Mouse (Mus musculus) CH12.LX (cell line): ENCODE data around the gene Ptpn14. TPM values are rescaled to one million over a fixed set of nuclear protein-coding genes. Genes with fewer than 3 reads are reported as not detected.

Experiments used
- DNase-seq: peaks from one replicate; pipeline ENCODE4 v3.0.0-alpha.2; 2013; ENCODE audit errors: extremely low read depth
- H3K27ac ChIP-seq: 2 replicates; pipeline ENCODE4 v1.5.1; 2012; ENCODE audit warnings: low read depth, mild to moderate bottlenecking, control low read depth, moderate library complexity; ENCODE audit not compliant: insufficient read depth
- H3K27me3 ChIP-seq: replicated peaks from 2 replicates; pipeline ENCODE3; 2012; ENCODE audit warnings: inconsistent platforms
- H3K36me3 ChIP-seq, 2 experiments: replicated peaks in 1 of 2; 2 replicates each; pipeline versions ENCODE3 to v1.6.1; 2012; ENCODE audit warnings: inconsistent platforms in 1 of 2, low read length in 1 of 2, mild to moderate bottlenecking in 1 of 2, mixed read lengths in 1 of 2, moderate library complexity in 1 of 2; ENCODE audit not compliant: control insufficient read depth in 1 of 2, insufficient read depth in 1 of 2
- H3K4me1 ChIP-seq, 2 experiments: 2 replicates each; pipeline ENCODE4 v1.6.1; 2012; ENCODE audit warnings: inconsistent platforms in 1 of 2, moderate library complexity in 1 of 2; ENCODE audit not compliant: insufficient read depth in 2 of 2, control insufficient read depth in 1 of 2
- H3K4me2 ChIP-seq: 2 replicates; pipeline ENCODE4 v1.6.1; 2012; ENCODE audit warnings: low read depth, mild to moderate bottlenecking, control low read depth; ENCODE audit not compliant: poor library complexity, insufficient read depth, severe bottlenecking
- H3K4me3 ChIP-seq, 3 experiments: fragments of 150-350 bp in 1 of 3; sonication (generic) in 1 of 3; replicated peaks in 1 of 3; 2 replicates each; pipeline versions ENCODE3 to v1.5.1; 2011 to 2012; ENCODE audit warnings: low read depth in 2 of 3, low read length in 2 of 3, mild to moderate bottlenecking in 2 of 3, moderate library complexity in 2 of 3, control low read depth in 1 of 3, improper control_type of control experiment in 1 of 3, inconsistent platforms in 1 of 3, mixed read lengths in 1 of 3; ENCODE audit not compliant: poor library complexity in 1 of 3
- H3K79me2 ChIP-seq: replicated peaks from 2 replicates; pipeline ENCODE4 v1.6.1; 2012; ENCODE audit warnings: mild to moderate bottlenecking, moderate library complexity; ENCODE audit not compliant: control insufficient read depth, poor library complexity, insufficient read depth, severe bottlenecking; ENCODE audit errors: extremely low read depth
- H3K9ac ChIP-seq: 2 replicates; pipeline ENCODE4 v1.6.1; 2012; ENCODE audit warnings: low read depth, mild to moderate bottlenecking, control low read depth, moderate library complexity; ENCODE audit not compliant: insufficient read depth
- H3K9me3 ChIP-seq: replicated peaks from 2 replicates; pipeline ENCODE3; 2012; ENCODE audit warnings: low read length, inconsistent platforms, mixed read lengths
- BHLHE40 ChIP-seq: IDR thresholded peaks from 2 replicates; pipeline ENCODE4 v1.6.1; 2011; ENCODE audit warnings: mild to moderate bottlenecking, low read depth, low read length, improper control_type of control experiment
- CHD1 ChIP-seq: IDR thresholded peaks from 2 replicates; pipeline ENCODE4 v1.6.1; 2012; ENCODE audit warnings: low read depth, low read length, improper control_type of control experiment, inconsistent platforms
- CTCF ChIP-seq, 2 experiments: IDR thresholded peaks in 1 of 2; conservative IDR thresholded peaks in 1 of 2; 2 replicates each; pipeline ENCODE4 v1.5.1; 2011 to 2012; ENCODE audit warnings: low read depth in 2 of 2, low read length in 2 of 2, improper control_type of control experiment in 1 of 2, inconsistent platforms in 1 of 2, mild to moderate bottlenecking in 1 of 2, moderate library complexity in 1 of 2
- E2F4 ChIP-seq: IDR thresholded peaks from 2 replicates; pipeline ENCODE4 v1.6.1; 2011; ENCODE audit warnings: low read depth, low read length, improper control_type of control experiment; ENCODE audit not compliant: insufficient replicate concordance
- GABPA ChIP-seq: IDR thresholded peaks from 2 replicates; pipeline ENCODE4 v1.6.1; 2012; ENCODE audit warnings: low read depth, low read length, improper control_type of control experiment, inconsistent platforms; ENCODE audit not compliant: insufficient replicate concordance
- HCFC1 ChIP-seq: IDR thresholded peaks from 2 replicates; pipeline ENCODE4 v1.6.1; 2012; ENCODE audit warnings: low read depth, mild to moderate bottlenecking, inconsistent platforms, low read length, improper control_type of control experiment
- MAX ChIP-seq: IDR thresholded peaks from 2 replicates; pipeline ENCODE4 v1.6.1; 2011; ENCODE audit warnings: low read length, improper control_type of control experiment
- POLR2A ChIP-seq: IDR thresholded peaks from 2 replicates; pipeline ENCODE4 v1.6.1; 2011; ENCODE audit warnings: low read depth, mild to moderate bottlenecking, improper control_type of control experiment, low read length
- POLR2AphosphoS2 ChIP-seq: IDR thresholded peaks from 2 replicates; pipeline ENCODE4 v1.6.1; 2011; ENCODE audit warnings: low read depth, low read length, improper control_type of control experiment
- RAD21 ChIP-seq: IDR thresholded peaks from 2 replicates; pipeline ENCODE4 v1.6.1; 2011; ENCODE audit warnings: low read depth, mild to moderate bottlenecking, low read length, improper control_type of control experiment, moderate library complexity
- SMC3 ChIP-seq: IDR thresholded peaks from 2 replicates; pipeline ENCODE4 v1.6.1; 2011; ENCODE audit warnings: low read depth, low read length, improper control_type of control experiment
- UBTF ChIP-seq: IDR thresholded peaks from 2 replicates; pipeline ENCODE4 v1.6.1; 2012; ENCODE audit warnings: low read depth, mild to moderate bottlenecking, inconsistent platforms, low read length, improper control_type of control experiment, moderate library complexity
- USF2 ChIP-seq: conservative IDR thresholded peaks from 2 replicates; pipeline ENCODE4 v1.6.1; 2011; ENCODE audit warnings: low read depth, low read length, improper control_type of control experiment
- ZC3H11A ChIP-seq: IDR thresholded peaks from 2 replicates; pipeline ENCODE4 v1.6.1; 2012; ENCODE audit warnings: low read depth, mild to moderate bottlenecking, inconsistent platforms, low read length, improper control_type of control experiment
- dilution Hi-C: fragments of 300-500 bp; cut with MboI; formaldehyde crosslinking; loops from 2 replicates; pipeline ENCODE4 v1.14.3; 2020; ENCODE audit warnings: low sequenced_read_pairs; ENCODE audit not compliant: extremely low pct_unique_long_range_greater_than_20kb, extremely low pct_ligation_motif_present
- in situ Hi-C: fragments of 300-500 bp; cut with MboI; formaldehyde crosslinking; loops from 3 replicates; pipeline ENCODE4 v1.14.3; 2019; ENCODE audit warnings: low sequenced_read_pairs, low pct_ligation_motif_present, low pct_unique_long_range_greater_than_20kb, mixed read lengths
- polyA plus RNA-seq: library from polyadenylated mRNA; unstranded; fragments of >175 nt; gene quantifications from 2 replicates; pipeline ENCODE4 v1.2.1, GENCODE M21; 2012; ENCODE audit warnings: low read depth; ENCODE audit not compliant: insufficient read length
- total RNA-seq, 2 experiments: library from RNA; depleted of rRNA; stranded (reverse); fragments of 300-350 nt in 1 of 2; fragments of >200 nt in 1 of 2; gene quantifications; 2 replicates each; pipeline ENCODE4 v1.2.3; 2012 to 2014

The Ptpn14 gene
- total and polyA plus RNA-seq, 3 experiments, result under 0.01 to 0.10 TPM; not detected in 1

GRCm38 (mm10) chr1:189700990-189701389 is 27.1 kb upstream of the Ptpn14 start:
- Histone ChIP-seq H3K36me3 (no peaks in the 10 kb centered on the region), H3K9me3 (no peaks in the 10 kb centered on the region), H3K4me2 (peak overlapping the region; percentile 37; the same call in 1 of the 2 replicates), H3K4me3 (no peak overlapping the region), H3K4me1 (peaks cover 3 to 8% of the 10 kb centered on the region in 2 experiments; a peak in 3 of 4 replicates), H3K79me2 (no peaks in the 10 kb centered on the region), H3K9ac (0 out of 2 replicates have a peak overlapping the region, but pooled peaks have one; percentile 14), H3K27me3 (no peaks in the 10 kb centered on the region), H3K27ac (no peak overlapping the region)
- TF ChIP-seq RAD21 (peak; percentile 77), USF2 (no peak), SMC3 (peak; percentile 72), BHLHE40 (0 out of 2 replicates have a peak, but pooled peaks have one; percentile 21), CTCF (conservative IDR thresholded peaks at IDR 0.05 in 1 of 2, IDR thresholded peaks at IDR 0.05 in 1 of 2; ENCODE audit: low read depth in 2 of 2, low read length in 2 of 2) (peak; percentile 52 to 78; a peak in 3 of 4 replicates), ZC3H11A (no peak), E2F4 (no peak)
- dilution Hi-C loops (no loop called here), in situ Hi-C loops (loop anchor here (10.0 kb wide), 1 partner anchor 274 kb away; no protein-coding TSS in a partner anchor)
- peak; percentile 66 for DNase-seq

GRCm38 (mm10) chr1:189703156-189703555 is 24.9 kb upstream of the Ptpn14 start:
- no peak for TF ChIP-seq POLR2A
- no peak for TF ChIP-seq UBTF
- TF ChIP-seq MAX, result no peak
- no peak for TF ChIP-seq HCFC1
- TF ChIP-seq GABPA, result no peak
- TF ChIP-seq SMC3, result peak; percentile 80
- peak in 1 of 2 experiments; percentile 87; a peak in 2 of 4 replicates for TF ChIP-seq CTCF (conservative IDR thresholded peaks at IDR 0.05 in 1 of 2, IDR thresholded peaks at IDR 0.05 in 1 of 2; ENCODE audit: low read depth in 2 of 2, low read length in 2 of 2)
- TF ChIP-seq RAD21, result peak; percentile 83
- TF ChIP-seq CHD1, result no peak
- no peak for TF ChIP-seq POLR2AphosphoS2
- Histone ChIP-seq H3K4me2 (peak overlapping the region; percentile 49), H3K4me3 (no peak overlapping the region), H3K79me2 (no peaks in the 10 kb centered on the region), H3K9me3 (no peaks in the 10 kb centered on the region), H3K36me3 (no peaks in the 10 kb centered on the region), H3K27me3 (no peaks in the 10 kb centered on the region), H3K4me1 (peaks cover 3 to 8% of the 10 kb centered on the region in 2 experiments; a peak in 3 of 4 replicates), H3K9ac (0 out of 2 replicates have a peak overlapping the region, but pooled peaks have one; percentile 11), H3K27ac (no peak overlapping the region)
- dilution Hi-C loops, result no loop called here
- no peak for DNase-seq
- in situ Hi-C loops, result loop anchor here (10.0 kb wide), 1 partner anchor 272 kb away; no protein-coding TSS in a partner anchor
